Mouse (Mus musculus): ENCODE results near the gene Trim12c.
A peak's percentile ranks its signal among the peaks of the same experiment; 100 is the strongest.

DNA sequence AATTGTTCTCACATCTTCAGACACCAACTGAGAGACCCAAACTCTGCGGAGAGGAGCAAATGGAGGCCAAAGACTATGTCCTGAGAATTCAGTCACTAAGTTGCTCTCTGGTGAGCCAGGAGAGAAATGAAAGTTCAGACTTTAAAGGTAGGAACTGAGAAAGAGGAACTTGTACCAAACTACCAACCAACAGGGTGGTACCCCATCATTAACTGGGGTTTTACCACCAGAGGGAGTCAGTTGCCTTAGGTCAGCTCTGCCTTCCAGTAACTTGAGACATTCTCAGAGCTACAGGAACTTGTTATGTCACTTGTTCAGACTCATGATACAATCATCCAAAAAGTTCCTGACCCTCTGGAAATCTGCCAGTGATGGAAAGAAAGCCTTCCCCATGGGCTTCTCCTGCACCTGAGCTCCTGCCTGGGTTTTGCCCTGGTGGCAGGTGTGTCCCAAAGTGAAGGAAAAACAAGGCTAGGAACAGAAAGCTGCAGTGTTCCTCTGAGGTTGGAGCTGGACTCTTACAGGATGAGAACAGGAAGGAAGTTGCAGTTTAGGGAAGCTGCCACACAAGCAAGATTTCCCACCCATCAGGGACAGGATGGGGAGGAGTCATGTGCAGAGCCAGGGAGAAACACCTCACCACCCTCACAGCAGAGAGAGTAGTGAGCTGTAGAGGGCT lies 16.7 kb upstream of the Trim12c start, which contains the start of gene Trim30b:
- TF ChIP-seq CTCF (conservative IDR thresholded peaks at IDR 0.05; ENCODE audit: insufficient read depth, insufficient read length, low read depth, low read length) (0 out of 2 replicates have a peak, but pooled peaks have one; percentile 10), POLR2A (IDR thresholded peaks at IDR 0.05; ENCODE audit: low read depth, low read length) (no peak)
